Mouse (Mus musculus) lung, embryonic 14.5 days (tissue): ENCODE data around the gene Gm16867. TPM values are rescaled to one million over a fixed set of nuclear protein-coding genes. Genes with fewer than 3 reads are reported as not detected.
"Not testable (repeated sequence)": the region's sequence is repeated elsewhere in the genome, so short reads cannot be mapped to it uniquely, and the experiment has no call there.

Experiments used
- ATAC-seq: fragments of 200-750 bp; cut with Nextera tagmentation; 2 replicates; pipeline ENCODE4 v1.8.0; 2017; ENCODE audit warnings: mild to moderate bottlenecking, moderate TSS enrichment, moderate library complexity; ENCODE audit not compliant: insufficient read depth
- DNase-seq: peaks from one replicate; pipeline ENCODE4 v3.0.0-alpha.2; 2015
- H3K27ac ChIP-seq: fragments of 300-500 bp; sonication (generic); 2 replicates; pipeline ENCODE4 v1.5.1; 2014; ENCODE audit warnings: low read depth, mild to moderate bottlenecking, moderate library complexity
- H3K27me3 ChIP-seq: fragments of 300-500 bp; sonication (generic); 2 replicates; pipeline ENCODE4 v1.6.1; 2014; ENCODE audit warnings: low read length, control low read depth; ENCODE audit not compliant: insufficient read depth
- H3K36me3 ChIP-seq: fragments of 300-500 bp; sonication (generic); 2 replicates; pipeline ENCODE4 v1.6.1; 2014; ENCODE audit warnings: control low read depth; ENCODE audit not compliant: insufficient read depth
- H3K4me1 ChIP-seq: fragments of 300-500 bp; sonication (generic); 2 replicates; pipeline ENCODE4 v1.6.1; 2014; ENCODE audit warnings: antibody characterized with exemption, control low read depth; ENCODE audit not compliant: insufficient read depth
- H3K4me2 ChIP-seq: fragments of 300-500 bp; sonication (generic); 2 replicates; pipeline ENCODE4 v1.6.1; 2014; ENCODE audit warnings: mild to moderate bottlenecking
- H3K4me3 ChIP-seq: fragments of 300-500 bp; sonication (generic); 2 replicates; pipeline ENCODE4 v1.5.1; 2014; ENCODE audit warnings: low read depth, low read length
- H3K9ac ChIP-seq: fragments of 300-500 bp; sonication (generic); 2 replicates; pipeline ENCODE4 v1.6.1; 2014
- H3K9me3 ChIP-seq: fragments of 300-500 bp; sonication (generic); 2 replicates; pipeline ENCODE4 v1.6.1; 2016; ENCODE audit warnings: low read depth, low read length, control low read depth
- WGBS: fragments of 180-500 bp; shearing (Covaris S2); extraction: QIAGEN DNeasy Blood & Tissue Kit; methylation state at CpG from one replicate; pipeline ENCODE4 v1.1.7; 2014; 5-methylcytosine and 5-hydroxymethylcytosine counted together
- polyA plus RNA-seq: library from polyadenylated mRNA; unstranded; fragments of >200 nt; fragmentation: Nextera tagmentation; extraction: Ambion mirVana; gene quantifications from 2 replicates; pipeline ENCODE4 v1.2.1, GENCODE M21; 2014

The Gm16867 gene
- polyA plus RNA-seq, 1 experiment from 2014 or later = not detected

DNA sequence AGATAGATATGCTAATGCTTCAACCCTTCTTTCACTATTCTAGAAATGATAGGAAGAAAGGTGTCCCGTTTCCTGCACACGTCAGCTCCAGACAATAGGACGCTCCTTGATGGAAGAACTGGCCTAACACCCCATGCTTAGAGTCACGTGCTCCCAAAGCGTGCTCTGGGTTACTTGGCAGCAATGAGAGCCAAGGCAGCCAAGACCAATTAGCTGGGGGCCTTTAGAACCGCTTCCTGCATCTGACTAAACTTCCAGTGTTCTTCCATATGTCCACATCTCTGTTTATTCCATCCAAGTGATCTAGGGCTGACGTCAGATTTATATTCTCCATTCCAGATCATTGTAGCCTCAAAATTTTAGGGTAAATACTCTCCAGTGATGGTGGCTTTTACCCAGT lies 85.6 kb downstream of the Gm16867 start:
- not testable (repeated sequence) for H3K27ac ChIP-seq, H3K36me3 ChIP-seq, H3K4me2 ChIP-seq, H3K9me3 ChIP-seq, H3K9ac ChIP-seq, ATAC-seq, H3K4me3 ChIP-seq, H3K27me3 ChIP-seq, DNase-seq, H3K4me1 ChIP-seq
- WGBS = no CpG with 5 or more reads among the region's 7 CpGs

Other genes with a start within 250 kb of the Gm16867 start
- not detected in 2 replicates for gene Synb, start 209.1 kb downstream of the Gm16867 start, polyA plus RNA-seq
- not detected in 2 replicates for gene Gm27179, start 9.2 kb upstream of the Gm16867 start, polyA plus RNA-seq
- 15.2 and 15.6 TPM in 2 replicates for gene Entpd4b, start 52.1 kb upstream of the Gm16867 start, polyA plus RNA-seq